In genomic region chr15:79151881-79152280, GRCm38 (mm10) we compare ENCODE assay signal across 12 mouse cellular contexts. TPM values are rescaled to one million over a fixed set of nuclear protein-coding genes. Genes with fewer than 3 reads are reported as not detected.
A peak's percentile ranks its signal among the peaks of the same experiment; 100 is the strongest.
DNase-seq lines count a peak whose midpoint lies in the region; ATAC-seq and TF ChIP-seq lines count a peak whose summit lies in the region.
"Had no signal": no experiment of that assay in that cellular context is flagged by ENCODE, and none has a peak within 500 bp of the region (broad histone marks: within the 10 kb centered on the region; RNA-seq: fewer than 3 reads in every experiment).

No protein-coding gene starts in this region.

- H3K4me1 ChIP-seq in intestine, embryonic 15.5 days (replicated peaks), result no peaks in the 10 kb centered on the region
- H3K4me1 ChIP-seq in intestine, postnatal 0 days (replicated peaks; ENCODE audit: control insufficient read depth, insufficient read depth, low read length), result no peaks in the 10 kb centered on the region
- peaks cover 19% of the 10 kb centered on the region; the same call in 1 of the 2 replicates for H3K4me1 ChIP-seq in embryonic facial prominence, embryonic 12.5 days
- peaks cover 14% of the 10 kb centered on the region; the same call in 1 of the 2 replicates for H3K4me1 ChIP-seq in hindbrain, embryonic 14.5 days (replicated peaks; ENCODE audit: control insufficient read depth, insufficient read depth, low read length)
- H3K4me1 ChIP-seq in midbrain, embryonic 15.5 days, result peaks cover 8% of the 10 kb centered on the region

- no peak overlapping the region for H3K4me2 ChIP-seq in intestine, embryonic 15.5 days (replicated peaks)
- H3K4me2 ChIP-seq in intestine, postnatal 0 days (replicated peaks; ENCODE audit: low read depth), result no peak overlapping the region
- no peak overlapping the region for H3K4me2 ChIP-seq in embryonic facial prominence, embryonic 12.5 days (replicated peaks)
- H3K4me2 ChIP-seq in hindbrain, embryonic 14.5 days (replicated peaks), result no peak overlapping the region
- no peak overlapping the region for H3K4me2 ChIP-seq in midbrain, embryonic 15.5 days

- H3K9me3 ChIP-seq in intestine, embryonic 15.5 days, result no peaks in the 10 kb centered on the region
- no peaks in the 10 kb centered on the region for H3K9me3 ChIP-seq in intestine, postnatal 0 days (ENCODE audit: control insufficient read depth)
- H3K9me3 ChIP-seq in embryonic facial prominence, embryonic 12.5 days, result no peaks in the 10 kb centered on the region
- no peaks in the 10 kb centered on the region for H3K9me3 ChIP-seq in hindbrain, embryonic 14.5 days (ENCODE audit: control insufficient read depth, low read length)
- no peaks in the 10 kb centered on the region for H3K9me3 ChIP-seq in midbrain, embryonic 15.5 days

- H3K9ac ChIP-seq in intestine, embryonic 15.5 days, result no peak overlapping the region
- H3K9ac ChIP-seq in intestine, postnatal 0 days (ENCODE audit: low read depth, low read length), result no peak overlapping the region
- no peak overlapping the region for H3K9ac ChIP-seq in embryonic facial prominence, embryonic 12.5 days
- 0 out of 2 replicates have a peak overlapping the region, but pooled peaks have one; percentile 24 for H3K9ac ChIP-seq in hindbrain, embryonic 14.5 days
- H3K9ac ChIP-seq in midbrain, embryonic 15.5 days, result no peak overlapping the region

- no peak overlapping the region for H3K4me3 ChIP-seq in intestine, embryonic 15.5 days (replicated peaks)
- H3K4me3 ChIP-seq in intestine, postnatal 0 days (ENCODE audit: low read depth, low read length), result no peak overlapping the region
- no peak overlapping the region for H3K4me3 ChIP-seq in embryonic facial prominence, embryonic 12.5 days
- no peak overlapping the region for H3K4me3 ChIP-seq in hindbrain, embryonic 14.5 days (replicated peaks; ENCODE audit: low read length)
- H3K4me3 ChIP-seq in midbrain, embryonic 15.5 days, result no peak overlapping the region

- peak; percentile 41 for DNase-seq in hindbrain, embryonic 14.5 days (ENCODE audit: low spot score)
- DNase-seq in frontal cortex, postnatal 10 days (ENCODE audit: low spot score in 2 of 2), result no peak
- no peak for DNase-seq in gastrocnemius, postnatal 10 days
- no peak for DNase-seq in thymus, postnatal 25 days
- DNase-seq: B cell, adult 2 months; kidney, postnatal 36 days had no signal

- no peaks in the 10 kb centered on the region; the same call in 1 of the 2 replicates for H3K27me3 ChIP-seq in intestine, embryonic 15.5 days (replicated peaks)
- peaks cover 6% of the 10 kb centered on the region for H3K27me3 ChIP-seq in intestine, postnatal 0 days (replicated peaks; ENCODE audit: control insufficient read depth, insufficient read depth, low read length)
- no peaks in the 10 kb centered on the region for H3K27me3 ChIP-seq in embryonic facial prominence, embryonic 12.5 days
- H3K27me3 ChIP-seq in hindbrain, embryonic 14.5 days (ENCODE audit: control insufficient read depth, insufficient read depth, low read length), result no peaks in the 10 kb centered on the region
- H3K27me3 ChIP-seq in midbrain, embryonic 15.5 days (replicated peaks), result no peaks in the 10 kb centered on the region
- H3K27me3 ChIP-seq: Patski had no signal

- no peak for ATAC-seq in intestine, embryonic 15.5 days
- no peak for ATAC-seq in intestine, postnatal 0 days
- peak; percentile 66 for ATAC-seq in embryonic facial prominence, embryonic 12.5 days (ENCODE audit: insufficient number of reproducible peaks, insufficient read depth, low FRiP score, low TSS enrichment)
- ATAC-seq in hindbrain, embryonic 14.5 days (ENCODE audit: low FRiP score), result peak; percentile 14; the same call in 1 of the 2 replicates
- ATAC-seq in midbrain, embryonic 15.5 days (replicated peaks), result peak; percentile 37; the same call in 1 of the 2 replicates
- ATAC-seq: Patski had no signal

- WGBS in intestine, embryonic 15.5 days, result 83% methylated on average over 8 of the region's 8 CpGs
- WGBS in intestine, postnatal 0 days, result 78% methylated on average over 8 of the region's 8 CpGs
- 20% methylated on average over 8 of the region's 8 CpGs for WGBS in embryonic facial prominence, embryonic 12.5 days
- 37% methylated on average over 8 of the region's 8 CpGs for WGBS in hindbrain, embryonic 14.5 days
- 33% methylated on average over 8 of the region's 8 CpGs for WGBS in midbrain, embryonic 15.5 days

- peaks cover 30% of the 10 kb centered on the region for H3K36me3 ChIP-seq in intestine, embryonic 15.5 days
- H3K36me3 ChIP-seq in intestine, postnatal 0 days (ENCODE audit: control insufficient read depth, insufficient read depth), result peaks cover 46% of the 10 kb centered on the region
- H3K36me3 ChIP-seq in embryonic facial prominence, embryonic 12.5 days, result peaks cover 46% of the 10 kb centered on the region
- H3K36me3 ChIP-seq in hindbrain, embryonic 14.5 days (replicated peaks; ENCODE audit: control insufficient read depth, insufficient read depth), result peaks cover 51% of the 10 kb centered on the region
- H3K36me3 ChIP-seq in midbrain, embryonic 15.5 days (replicated peaks), result peaks cover 15% of the 10 kb centered on the region; the same call in 1 of the 2 replicates

- TF ChIP-seq CTCF in intestine, postnatal 0 days (IDR thresholded peaks at IDR 0.05; ENCODE audit: low read depth), result no peak

- H3K27ac ChIP-seq in intestine, embryonic 15.5 days, result peak overlapping the region; percentile 58
- no peak overlapping the region for H3K27ac ChIP-seq in intestine, postnatal 0 days (ENCODE audit: low read depth, low read length)
- peak overlapping the region; percentile 80 for H3K27ac ChIP-seq in embryonic facial prominence, embryonic 12.5 days
- H3K27ac ChIP-seq in hindbrain, embryonic 14.5 days, result peak overlapping the region; percentile 79
- peak overlapping the region; percentile 68 for H3K27ac ChIP-seq in midbrain, embryonic 15.5 days

RNA-seq across cellular contexts. Expression of gene 1700088E04Rik, which starts 10.8 kb away (rescaled TPM):
- 4.5 and 5.7 TPM in 2 replicates for polyA plus RNA-seq in intestine, embryonic 15.5 days (2015; fragmentation: Nextera tagmentation; extraction: Ambion mirVana)
- 4.2 and 5.2 TPM in 2 replicates for polyA plus RNA-seq in intestine, postnatal 0 days (2015; fragmentation: Nextera tagmentation; extraction: Ambion mirVana)
- 7.3 and 7.4 TPM in 2 replicates for polyA plus RNA-seq in embryonic facial prominence, embryonic 12.5 days (2016; fragmentation: Nextera tagmentation; extraction: Ambion mirVana)
- 18.3 and 19.1 TPM in 2 replicates for polyA plus RNA-seq in hindbrain, embryonic 14.5 days (2014; fragmentation: Nextera tagmentation; extraction: Ambion mirVana)
- polyA plus RNA-seq in midbrain, embryonic 15.5 days (2015; fragmentation: Nextera tagmentation; extraction: Ambion mirVana), result 15.1 and 19.1 TPM in 2 replicates
- 1 to 10 TPM in 1 of 2 experiments, under 1 TPM in 1; 0.54 to 1.1 TPM for total RNA-seq in gastrocnemius, postnatal 10 days (2021)

RNA-seq across cellular contexts. Expression of gene Polr2f, which starts 11.1 kb away (rescaled TPM):
- polyA plus RNA-seq in intestine, embryonic 15.5 days (2015; fragmentation: Nextera tagmentation; extraction: Ambion mirVana), result 311 and 328 TPM in 2 replicates
- polyA plus RNA-seq in intestine, postnatal 0 days (2015; fragmentation: Nextera tagmentation; extraction: Ambion mirVana), result 256 and 266 TPM in 2 replicates
- polyA plus RNA-seq in embryonic facial prominence, embryonic 12.5 days (2016; fragmentation: Nextera tagmentation; extraction: Ambion mirVana), result 359 and 385 TPM in 2 replicates
- 273 and 298 TPM in 2 replicates for polyA plus RNA-seq in hindbrain, embryonic 14.5 days (2014; fragmentation: Nextera tagmentation; extraction: Ambion mirVana)
- 229 and 243 TPM in 2 replicates for polyA plus RNA-seq in midbrain, embryonic 15.5 days (2015; fragmentation: Nextera tagmentation; extraction: Ambion mirVana)
- total RNA-seq in gastrocnemius, postnatal 10 days (2021), result 10 to 100 TPM; 73.5 to 80.9 TPM

RNA-seq across cellular contexts. Expression of gene Sox10, which starts 13.2 kb away (rescaled TPM):
- 7.9 and 8.2 TPM in 2 replicates for polyA plus RNA-seq in intestine, embryonic 15.5 days (2015; fragmentation: Nextera tagmentation; extraction: Ambion mirVana)
- 2.8 and 3.5 TPM in 2 replicates for polyA plus RNA-seq in intestine, postnatal 0 days (2015; fragmentation: Nextera tagmentation; extraction: Ambion mirVana)
- polyA plus RNA-seq in embryonic facial prominence, embryonic 12.5 days (2016; fragmentation: Nextera tagmentation; extraction: Ambion mirVana), result 21.1 and 21.7 TPM in 2 replicates
- 8.9 and 10.3 TPM in 2 replicates for polyA plus RNA-seq in hindbrain, embryonic 14.5 days (2014; fragmentation: Nextera tagmentation; extraction: Ambion mirVana)
- 2.9 TPM in 2 replicates for polyA plus RNA-seq in midbrain, embryonic 15.5 days (2015; fragmentation: Nextera tagmentation; extraction: Ambion mirVana)
- 1 to 10 TPM; 7.6 to 8.1 TPM for total RNA-seq in gastrocnemius, postnatal 10 days (2021)
- total RNA-seq: neutrophil, adult 5-6 weeks had no signal
- polyA plus RNA-seq: Patski had no signal

RNA-seq across cellular contexts. Expression of gene Micall1, which starts 43.2 kb away (rescaled TPM):
- polyA plus RNA-seq in intestine, embryonic 15.5 days (2015; fragmentation: Nextera tagmentation; extraction: Ambion mirVana), result 8.3 TPM in 2 replicates
- 3.7 and 5.0 TPM in 2 replicates for polyA plus RNA-seq in intestine, postnatal 0 days (2015; fragmentation: Nextera tagmentation; extraction: Ambion mirVana)
- 12.0 and 12.6 TPM in 2 replicates for polyA plus RNA-seq in embryonic facial prominence, embryonic 12.5 days (2016; fragmentation: Nextera tagmentation; extraction: Ambion mirVana)
- polyA plus RNA-seq in hindbrain, embryonic 14.5 days (2014; fragmentation: Nextera tagmentation; extraction: Ambion mirVana), result 12.9 and 14.3 TPM in 2 replicates
- 13.9 and 15.8 TPM in 2 replicates for polyA plus RNA-seq in midbrain, embryonic 15.5 days (2015; fragmentation: Nextera tagmentation; extraction: Ambion mirVana)
- total RNA-seq in gastrocnemius, postnatal 10 days (2021), result 10 to 100 TPM; 17.4 to 20.4 TPM

Comparison
In these comparisons a context has a peak if more than half of its experiments do, and no peak if none do; other contexts are left out.
1. ATAC-seq: peak in embryonic facial prominence, embryonic 12.5 days (single experiment), hindbrain, embryonic 14.5 days (single experiment) and midbrain, embryonic 15.5 days (single experiment); none in intestine, embryonic 15.5 days (single experiment) and intestine, postnatal 0 days (single experiment).